In genomic region chr8:105770609-105771008, GRCm38 (mm10) we compare ENCODE assay signal across 8 mouse cellular contexts. TPM values are rescaled to one million over a fixed set of nuclear protein-coding genes. Genes with fewer than 3 reads are reported as not detected.
DNase-seq lines count a peak whose midpoint lies in the region; ATAC-seq and TF ChIP-seq lines count a peak whose summit lies in the region.

No protein-coding gene starts in this region.

- no peak for ATAC-seq in G1E (ENCODE audit: extremely low read depth, insufficient number of reproducible peaks, low FRiP score, poor library complexity, severe bottlenecking)
- peak; percentile 34; the same call in 1 of the 2 replicates for ATAC-seq in midbrain, embryonic 13.5 days

- no peaks in the 10 kb centered on the region for H3K27me3 ChIP-seq in G1E (ENCODE audit: insufficient read depth, low read length)
- H3K27me3 ChIP-seq in midbrain, embryonic 13.5 days = no peaks in the 10 kb centered on the region

- TF ChIP-seq CTCF in G1E (IDR thresholded peaks at IDR 0.05; ENCODE audit: low read depth, low read length) = peak; percentile 76

- H3K4me1 ChIP-seq in G1E (ENCODE audit: insufficient read depth, low read depth, low read length) = peaks cover 7% of the 10 kb centered on the region; the same call in 1 of the 2 replicates
- H3K4me1 ChIP-seq in midbrain, embryonic 13.5 days (replicated peaks) = no peaks in the 10 kb centered on the region

- no peak overlapping the region for H3K27ac ChIP-seq in midbrain, embryonic 13.5 days

- no peak overlapping the region for H3K4me3 ChIP-seq in G1E (ENCODE audit: low read depth, low read length)
- no peak overlapping the region for H3K4me3 ChIP-seq in midbrain, embryonic 13.5 days (replicated peaks)

- no peak overlapping the region for H3K9ac ChIP-seq in midbrain, embryonic 13.5 days (replicated peaks)

- no peak overlapping the region for H3K4me2 ChIP-seq in midbrain, embryonic 13.5 days (replicated peaks)

- H3K9me3 ChIP-seq in G1E (replicated peaks) = no peaks in the 10 kb centered on the region
- no peaks in the 10 kb centered on the region for H3K9me3 ChIP-seq in midbrain, embryonic 13.5 days

- peaks cover 84% of the 10 kb centered on the region for H3K36me3 ChIP-seq in G1E (replicated peaks)
- peaks cover 79% of the 10 kb centered on the region for H3K36me3 ChIP-seq in midbrain, embryonic 13.5 days

- DNase-seq in kidney, postnatal 14 days = peak; percentile 38
- no peak for DNase-seq in kidney, adult 8-10 months
- peak; percentile 35 for DNase-seq in G1E (ENCODE audit: low spot score)
- DNase-seq in embryo, embryonic 9.5 days (ENCODE audit: extremely low spot score) = peak; percentile 42
- no peak for DNase-seq in layer of hippocampus, adult 11-12 months (ENCODE audit: low spot score)
- no peak for DNase-seq in ovary, adult 18-20 months (ENCODE audit: low spot score)
- DNase-seq in adrenal gland, postnatal 4 days (ENCODE audit: low spot score in 2 of 2) = no peak

- 76% methylated on average over 1 of the region's 1 CpGs for WGBS in midbrain, embryonic 13.5 days

RNA-seq across cellular contexts. Expression of gene Gfod2, which starts 12.1 kb away (rescaled TPM):
- total RNA-seq in G1E (2014; fragmentation: Nextera tagmentation) = 0.92 and 4.4 TPM in 2 replicates
- 1.8 and 4.9 TPM in 2 replicates for total RNA-seq in G1E (2017)
- polyA plus RNA-seq in G1E (2012) = 2.6 and 3.0 TPM in 2 replicates
- 90.0 and 92.7 TPM in 2 replicates for polyA plus RNA-seq in midbrain, embryonic 13.5 days (2015; fragmentation: Nextera tagmentation; extraction: Ambion mirVana)
- 10 to 100 TPM in 1 of 2 experiments, 1 to 10 TPM in 1; 8.3 to 11.6 TPM for total RNA-seq in adrenal gland, postnatal 4 days (2021)

RNA-seq across cellular contexts. Expression of gene Ranbp10, which starts 56.5 kb away (rescaled TPM):
- total RNA-seq in G1E (2014; fragmentation: Nextera tagmentation) (35.6 and 114 TPM in 2 replicates), G1E (2017) (12.5 and 14.3 TPM in 2 replicates)
- 22.1 and 29.3 TPM in 2 replicates for polyA plus RNA-seq in G1E (2012)
- polyA plus RNA-seq in midbrain, embryonic 13.5 days (2015; fragmentation: Nextera tagmentation; extraction: Ambion mirVana) = 13.8 and 15.9 TPM in 2 replicates
- total RNA-seq in adrenal gland, postnatal 4 days (2021) = 10 to 100 TPM; 36.5 to 37.6 TPM

RNA-seq across cellular contexts. Expression of gene Tsnaxip1, which starts 56.9 kb away (rescaled TPM):
- not detected in 2 replicates for total RNA-seq in G1E (2014; fragmentation: Nextera tagmentation)
- 0.06 and 0.16 TPM in 2 replicates for total RNA-seq in G1E (2017)
- polyA plus RNA-seq in G1E (2012) = not detected in 2 replicates
- 0.36 and 0.58 TPM in 2 replicates for polyA plus RNA-seq in midbrain, embryonic 13.5 days (2015; fragmentation: Nextera tagmentation; extraction: Ambion mirVana)
- not detected for total RNA-seq in adrenal gland, postnatal 4 days (2021)

Comparison
In these comparisons a context has a peak if more than half of its experiments do, and no peak if none do; other contexts are left out.
1. DNase-seq: peak in kidney, postnatal 14 days (single experiment), G1E (single experiment) and embryo, embryonic 9.5 days (single experiment); none in kidney, adult 8-10 months (0 of 2), layer of hippocampus, adult 11-12 months (single experiment), ovary, adult 18-20 months (single experiment) and adrenal gland, postnatal 4 days (0 of 2).